Mouse (Mus musculus) cerebellum, postnatal 4 days (tissue): Measurements from ENCODE around the gene Aldh1l1.

ENCODE experiments used
- DNase-seq, 2 experiments: peaks; one replicate each; pipeline ENCODE4 v3.0.0; 2022; ENCODE audit warnings: low spot score in 2 of 2, mixed read lengths in 1 of 2

Aldh1l1 gene

DNA sequence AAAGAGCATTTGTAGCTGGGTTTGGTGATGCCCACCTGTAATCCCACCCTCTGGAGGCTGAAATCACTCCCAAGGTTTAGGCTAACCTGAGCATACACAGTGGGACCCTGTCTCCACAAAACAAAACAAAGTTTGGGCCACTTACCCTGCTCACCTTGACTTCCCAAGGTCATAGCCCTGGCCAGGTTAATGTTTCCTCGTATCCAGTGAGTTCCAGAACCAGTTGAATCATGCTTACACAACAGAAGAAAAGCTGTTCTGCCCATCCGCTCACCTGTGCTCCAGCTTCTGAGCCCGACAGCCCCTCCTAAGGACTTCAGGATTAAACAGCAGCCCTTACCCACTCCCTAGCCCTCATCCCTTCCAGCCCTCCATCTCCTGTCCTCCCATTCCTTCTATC, 60.8 kb downstream of the Aldh1l1 start:
- DNase-seq = no peak

DNA sequence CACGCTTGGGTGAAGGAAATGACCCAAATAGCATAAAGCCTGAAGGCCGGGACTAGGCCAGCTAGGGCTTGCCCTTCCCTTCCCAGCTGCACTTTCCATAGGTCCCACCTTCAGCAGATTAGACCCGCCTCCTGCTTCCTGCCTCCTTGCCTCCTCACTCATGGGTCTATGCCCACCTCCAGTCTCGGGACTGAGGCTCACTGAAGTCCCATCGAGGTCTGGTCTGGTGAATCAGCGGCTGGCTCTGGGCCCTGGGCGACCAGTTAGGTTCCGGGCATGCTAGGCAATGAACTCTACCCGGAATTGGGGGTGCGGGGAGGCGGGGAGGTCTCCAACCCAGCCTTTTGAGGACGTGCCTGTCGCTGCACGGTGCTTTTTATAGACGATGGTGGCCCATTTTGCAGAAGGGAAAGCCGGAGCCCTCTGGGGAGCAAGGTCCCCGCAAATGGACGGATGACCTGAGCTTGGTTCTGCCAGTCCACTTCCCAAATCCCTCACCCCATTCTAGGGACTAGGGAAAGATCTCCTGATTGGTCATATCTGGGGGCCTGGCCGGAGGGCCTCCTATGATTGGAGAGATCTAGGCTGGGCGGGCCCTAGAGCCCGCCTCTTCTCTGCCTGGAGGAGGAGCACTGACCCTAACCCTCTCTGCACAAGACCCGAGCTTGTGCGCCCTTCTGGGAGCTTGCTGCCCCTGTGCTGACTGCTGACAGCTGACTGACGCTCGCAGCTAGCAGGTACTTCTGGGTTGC, 64.1 kb downstream of the Aldh1l1 start:
- DNase-seq = peak in 1 of 2 experiments; percentile 34

DNA sequence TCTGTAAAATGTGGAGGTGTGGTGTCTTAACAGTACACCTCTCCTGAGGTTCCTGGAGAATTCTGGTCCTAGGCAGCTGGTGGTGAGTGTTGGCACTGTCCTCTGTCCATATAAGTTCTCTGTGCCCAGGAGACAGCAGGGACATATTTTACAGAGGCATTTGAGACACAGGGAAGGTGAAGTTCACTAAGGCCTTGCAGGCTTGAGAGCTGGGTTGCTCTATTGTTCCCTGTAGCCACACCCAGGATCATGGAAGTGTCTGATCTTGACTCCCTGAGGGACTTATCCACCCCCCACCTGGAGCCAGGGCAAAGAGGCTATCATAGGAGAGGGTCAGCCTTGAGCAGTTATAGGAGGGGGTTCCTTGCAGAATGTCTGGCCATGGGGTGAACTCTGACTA, 65.0 kb downstream of the Aldh1l1 start:
- no peak for DNase-seq

- no peak for DNase-seq
These were observed 67.0 kb downstream of the Aldh1l1 start for GRCm38 (mm10) chr6:90553197-90553596.

DNA sequence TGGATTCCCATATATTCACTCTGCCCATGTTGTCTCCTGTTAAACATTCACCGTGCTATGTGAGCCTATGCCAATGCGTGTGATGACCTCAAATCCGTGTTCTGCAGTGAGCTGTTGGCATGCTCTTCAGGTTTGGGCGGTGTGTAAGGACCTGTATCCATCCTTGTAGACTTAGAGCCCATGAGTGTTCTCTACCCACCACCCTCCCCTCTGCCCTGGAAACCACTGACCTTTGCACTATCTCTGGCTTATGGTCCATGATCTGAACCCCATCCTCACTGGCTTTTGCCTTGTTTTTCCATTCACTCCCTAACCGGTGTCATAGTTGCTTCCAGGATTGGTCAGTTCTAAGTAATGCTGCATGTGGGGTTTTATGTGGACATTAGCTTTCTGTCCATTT, 67.5 kb downstream of the Aldh1l1 start:
- no peak for DNase-seq

- DNase-seq = no peak
These were observed 70.4 kb downstream of the Aldh1l1 start for GRCm38 (mm10) chr6:90556534-90557058.

DNA sequence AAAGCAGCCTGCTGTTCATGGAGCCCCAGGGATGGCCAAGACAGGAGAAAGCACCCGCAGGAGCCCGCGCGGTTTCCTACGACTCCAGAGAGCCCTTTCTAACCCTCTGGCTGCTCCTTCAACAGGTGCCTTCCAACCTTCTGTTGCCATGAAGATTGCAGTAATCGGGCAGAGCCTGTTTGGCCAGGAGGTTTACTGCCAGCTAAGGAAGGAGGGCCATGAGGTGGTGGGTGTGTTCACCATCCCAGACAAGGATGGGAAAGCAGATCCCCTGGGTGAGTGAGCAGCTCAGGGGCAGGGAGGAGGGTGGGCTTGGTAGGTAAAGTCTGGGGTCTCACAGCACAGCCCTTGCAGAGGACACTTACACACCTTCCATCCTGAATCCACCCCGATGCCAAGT, 70.8 kb downstream of the Aldh1l1 start:
- no peak for DNase-seq

- no peak for DNase-seq
These were observed 71.8 kb downstream of the Aldh1l1 start for GRCm38 (mm10) chr6:90557829-90558693.

DNA sequence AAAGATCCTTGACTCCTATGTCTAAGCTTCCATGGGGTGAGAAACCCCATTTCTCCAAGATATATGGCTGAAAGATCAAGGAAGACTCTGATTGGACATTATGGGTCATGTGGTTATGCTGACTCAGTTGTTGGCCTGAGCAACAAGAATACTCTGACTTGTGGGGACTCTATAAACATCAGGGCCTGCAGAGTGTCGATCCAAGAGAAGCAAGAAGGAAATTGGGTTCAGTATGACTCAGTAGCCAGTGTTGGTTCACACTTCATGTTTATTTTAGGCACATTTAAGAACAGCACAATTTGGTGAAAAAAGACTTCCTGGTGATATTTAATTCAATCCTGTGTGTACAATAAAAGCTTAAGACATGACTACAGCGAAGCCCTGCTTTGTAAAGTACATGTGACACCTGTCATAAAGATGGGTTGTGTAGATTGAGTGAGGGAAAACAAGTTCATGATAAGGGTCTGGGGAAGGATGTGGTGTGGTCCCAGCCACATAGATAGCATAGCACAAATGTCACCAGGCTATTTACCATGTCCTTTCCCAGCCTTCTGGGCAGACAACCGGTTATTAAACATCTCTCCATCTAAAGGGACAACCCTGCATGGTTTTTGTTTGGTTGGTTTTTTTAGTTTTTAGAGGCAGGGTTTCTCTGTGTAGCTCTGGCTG, 74.3 kb downstream of the Aldh1l1 start:
- DNase-seq = no peak

DNA sequence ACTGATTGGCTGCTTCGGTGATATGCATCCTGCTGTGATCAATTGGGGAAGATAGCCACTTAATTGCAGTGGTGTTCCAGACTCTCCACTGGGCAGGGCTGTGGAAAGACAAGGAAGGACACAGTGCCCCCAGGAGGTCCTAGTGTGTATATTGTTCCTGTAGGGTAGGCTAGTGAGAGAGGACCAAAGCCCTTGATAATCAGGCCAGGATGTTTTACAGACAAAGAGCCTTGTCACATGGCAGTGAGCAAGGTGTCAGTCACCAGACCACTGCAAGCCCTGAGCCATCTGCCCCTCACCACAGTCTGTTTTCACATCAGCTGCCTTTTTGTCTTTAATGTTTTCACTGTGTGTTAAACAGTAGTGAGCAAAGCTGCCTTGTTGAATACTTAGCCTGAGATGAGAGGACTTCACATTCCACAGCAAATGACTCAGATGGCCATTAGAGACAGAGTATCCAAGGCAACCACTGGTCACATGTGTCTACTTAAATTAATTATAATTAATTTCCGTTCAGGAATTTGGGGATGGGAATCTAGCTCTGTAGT, 75.1 kb downstream of the Aldh1l1 start:
- no peak for DNase-seq

DNA sequence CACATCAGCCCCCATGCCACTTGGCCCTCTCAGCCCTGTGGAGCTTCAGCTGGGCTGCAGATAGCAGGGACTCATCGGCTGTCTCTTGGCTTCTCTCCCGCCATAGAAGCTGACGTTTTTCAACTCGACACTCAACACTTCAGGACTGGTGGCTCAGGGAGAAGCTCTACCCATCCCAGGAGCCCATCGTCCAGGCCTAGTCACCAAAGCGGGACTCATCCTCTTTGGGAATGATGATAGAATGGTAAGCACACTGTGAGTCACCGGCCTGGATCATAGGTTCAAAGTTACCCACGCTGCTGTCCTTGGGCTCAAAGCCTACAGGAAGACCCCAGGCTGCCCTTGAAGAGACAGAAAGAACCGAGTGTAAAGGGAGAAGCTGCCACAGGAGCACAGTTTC, 78.0 kb downstream of the Aldh1l1 start:
- DNase-seq = no peak

DNA sequence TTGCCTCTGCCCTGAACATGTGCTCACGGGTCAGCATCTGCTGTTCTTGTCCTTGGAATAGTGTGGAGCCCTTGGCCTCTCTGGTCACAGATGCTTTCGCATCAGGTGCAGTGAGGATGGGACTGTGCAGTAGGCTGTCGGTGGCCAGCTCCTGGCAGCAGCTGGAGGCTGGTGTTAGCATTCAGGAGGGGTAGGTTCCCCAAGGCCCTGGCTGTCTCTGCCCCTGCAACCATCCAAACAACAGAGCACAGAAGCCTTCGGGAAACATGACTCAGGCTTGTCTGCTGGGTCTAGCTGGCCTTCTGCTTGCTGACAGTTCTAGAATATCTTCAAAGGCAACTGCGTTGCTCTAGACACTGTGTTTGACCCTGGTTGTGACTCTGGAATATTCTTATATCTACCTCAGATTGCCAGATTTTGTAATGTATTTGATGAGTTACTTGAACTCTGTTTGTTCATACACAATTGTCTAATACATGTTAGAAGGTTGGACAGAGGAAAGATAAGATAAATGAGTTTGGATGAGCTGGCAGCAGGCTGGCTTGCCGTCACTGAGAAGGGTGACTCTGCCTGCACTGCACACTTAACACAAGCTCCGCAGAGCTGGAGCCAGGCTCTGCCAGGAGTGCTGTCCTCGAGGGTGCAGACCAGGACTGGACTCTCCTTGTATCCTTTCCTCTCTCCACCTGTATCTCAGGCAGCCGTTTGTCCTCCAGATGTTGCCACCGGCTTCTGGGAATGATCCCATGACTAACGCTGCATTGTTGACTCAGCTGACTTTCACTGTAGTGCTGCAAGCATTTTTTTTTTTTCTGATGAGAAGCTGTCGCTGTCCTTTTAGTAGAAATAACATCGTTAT, 79.4 kb downstream of the Aldh1l1 start:
- DNase-seq = no peak

- DNase-seq = no peak
These were observed 81.3 kb downstream of the Aldh1l1 start for GRCm38 (mm10) chr6:90567486-90567885.

DNA sequence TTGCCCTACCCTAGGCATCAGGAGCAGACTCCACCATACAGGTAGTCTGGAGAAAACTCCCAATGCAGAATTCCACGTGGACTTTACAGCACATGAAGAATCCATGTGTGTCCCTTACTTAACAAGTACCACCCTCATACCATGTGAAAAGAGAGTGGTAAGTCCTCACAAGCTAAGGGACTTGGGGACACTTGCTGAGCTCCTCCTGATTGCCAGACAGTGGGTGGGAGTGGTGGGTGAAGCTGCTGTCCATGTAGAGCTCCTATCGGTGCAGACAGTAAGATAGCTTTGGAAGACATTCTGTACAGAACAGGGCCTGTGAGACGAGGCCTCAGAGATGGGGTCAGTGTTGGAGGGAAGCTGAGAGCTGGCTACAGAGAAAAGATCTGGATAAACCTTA, 81.7 kb downstream of the Aldh1l1 start:
- DNase-seq = no peak

DNA sequence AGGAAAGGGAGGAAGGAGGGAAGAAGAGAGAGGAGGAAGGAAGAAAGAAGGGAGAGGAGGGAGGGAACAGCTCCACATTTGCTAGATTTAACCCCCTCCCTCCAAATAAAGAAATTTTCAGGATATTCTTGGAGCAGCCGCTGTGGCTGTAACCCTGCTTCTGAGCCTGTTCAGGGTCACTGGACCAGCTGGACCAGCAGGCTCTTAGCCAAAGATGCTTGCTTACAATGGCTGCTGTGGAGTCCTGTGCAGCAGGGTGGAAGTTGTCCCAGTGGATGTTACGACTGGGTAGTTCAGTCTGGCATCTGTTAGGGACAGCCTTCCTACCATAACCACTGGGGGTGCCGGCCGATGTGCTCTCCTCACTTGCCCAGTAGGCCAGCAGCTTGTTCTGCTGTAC, 82.5 kb downstream of the Aldh1l1 start:
- DNase-seq = no peak

DNA sequence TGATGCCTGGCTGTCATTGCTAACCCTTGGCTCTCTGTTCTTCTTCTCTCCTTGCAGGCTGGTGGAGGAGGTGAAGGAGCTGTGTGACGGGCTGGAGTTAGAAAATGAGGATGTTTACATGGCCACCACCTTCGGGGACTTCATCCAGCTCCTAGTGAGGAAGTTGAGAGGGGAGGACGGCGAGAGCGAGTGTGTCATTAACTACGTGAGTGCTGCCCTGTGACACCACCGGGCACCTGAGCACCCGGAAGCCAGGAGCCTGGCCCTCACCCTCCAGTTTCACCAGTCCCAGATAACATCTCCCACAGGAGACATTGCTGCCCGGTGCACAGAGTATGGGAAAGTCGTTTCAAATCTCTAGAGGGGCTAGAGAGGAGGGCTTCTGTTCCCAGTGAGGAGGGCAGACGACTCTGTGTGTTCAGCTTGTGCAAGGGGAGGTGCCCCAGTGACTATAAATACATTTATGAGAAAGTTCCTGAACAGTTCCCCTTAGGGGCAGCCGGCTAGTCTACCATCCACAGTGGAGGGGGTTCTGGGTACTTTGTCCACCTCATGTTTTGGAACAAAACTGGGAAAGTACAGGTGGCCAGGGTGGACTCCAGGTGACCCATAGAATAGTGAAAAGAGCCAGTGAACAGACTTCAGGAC, 83.6 kb downstream of the Aldh1l1 start:
- no peak for DNase-seq

GRCm38 (mm10) chr6:90570392-90570791, 84.2 kb downstream of the Aldh1l1 start:
- no peak for DNase-seq

- DNase-seq = peak; percentile 83 to 90
These were observed 89.1 kb downstream of the Aldh1l1 start for GRCm38 (mm10) chr6:90575261-90575715.

DNA sequence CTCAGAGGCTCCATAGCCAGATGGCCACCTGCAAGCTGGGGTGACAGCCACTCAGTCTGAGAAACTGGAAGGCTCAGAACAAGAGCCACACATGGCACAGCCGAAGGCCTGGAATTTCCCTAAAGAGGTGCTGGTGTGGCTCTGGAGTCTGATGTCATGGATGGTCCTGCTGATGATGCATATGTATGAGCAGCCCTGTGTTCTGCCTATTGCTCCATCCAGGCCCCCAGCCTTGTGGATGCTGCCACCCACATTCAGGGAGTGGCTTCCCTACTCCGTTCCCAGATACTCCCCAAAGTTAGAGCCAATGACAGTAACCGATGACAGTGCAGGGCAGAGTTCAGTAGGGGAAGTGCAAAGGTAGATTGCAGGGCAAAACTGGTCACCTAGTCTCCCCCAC, 91.9 kb downstream of the Aldh1l1 start:
- DNase-seq = no peak

GRCm38 (mm10) chr6:90582331-90582730, 96.1 kb downstream of the Aldh1l1 start:
- DNase-seq = no peak
